Mouse (Mus musculus) stomach, postnatal 0 days (tissue): ENCODE data around the gene Prrt2. TPM values are rescaled to one million over a fixed set of nuclear protein-coding genes. Genes with fewer than 3 reads are reported as not detected.

Experiments used
- ATAC-seq: fragments of 200-750 bp; cut with Nextera tagmentation; 2 replicates; pipeline ENCODE4 v1.8.0; 2017; ENCODE audit not compliant: low FRiP score, low TSS enrichment
- DNase-seq: peaks from one replicate; pipeline ENCODE4 v3.0.0-alpha.2; 2016; ENCODE audit warnings: low spot score
- H3K27ac ChIP-seq: fragments of 300-500 bp; sonication (generic); replicated peaks from 2 replicates; pipeline ENCODE4 v1.5.1; 2014; ENCODE audit warnings: mild to moderate bottlenecking, control low read depth
- H3K27me3 ChIP-seq: fragments of 300-500 bp; sonication (generic); 2 replicates; pipeline ENCODE4 v1.6.1; 2014; ENCODE audit warnings: low read length; ENCODE audit not compliant: control insufficient read depth, insufficient read depth
- H3K36me3 ChIP-seq: fragments of 300-500 bp; sonication (generic); 2 replicates; pipeline ENCODE4 v1.6.1; 2014; ENCODE audit warnings: low read length, mixed read lengths; ENCODE audit not compliant: control insufficient read depth, insufficient read depth
- H3K4me1 ChIP-seq: fragments of 300-500 bp; sonication (generic); replicated peaks from 2 replicates; pipeline ENCODE4 v1.6.1; 2014; ENCODE audit warnings: antibody characterized with exemption; ENCODE audit not compliant: control insufficient read depth, insufficient read depth
- H3K4me2 ChIP-seq: fragments of 300-500 bp; sonication (generic); replicated peaks from 2 replicates; pipeline ENCODE4 v1.6.1; 2014; ENCODE audit warnings: low read depth, mild to moderate bottlenecking, control low read depth, moderate library complexity
- H3K4me3 ChIP-seq: fragments of 300-500 bp; sonication (generic); 2 replicates; pipeline ENCODE4 v1.5.1; 2014; ENCODE audit warnings: low read depth, low read length, control low read depth
- H3K9ac ChIP-seq: fragments of 300-500 bp; sonication (generic); 2 replicates; pipeline ENCODE4 v1.6.1; 2014; ENCODE audit warnings: mild to moderate bottlenecking, low read length, control low read depth, mixed read lengths
- H3K9me3 ChIP-seq: fragments of 300-500 bp; sonication (generic); 2 replicates; pipeline ENCODE4 v1.6.1; 2016; ENCODE audit warnings: low read length; ENCODE audit not compliant: control insufficient read depth
- CTCF ChIP-seq: IDR thresholded peaks from 2 replicates; pipeline ENCODE4 v1.5.1; 2016; ENCODE audit warnings: antibody characterized with exemption, low read depth, mild to moderate bottlenecking, moderate library complexity
- EP300 ChIP-seq: optimal IDR thresholded peaks from 2 replicates; pipeline ENCODE3; 2016; ENCODE audit warnings: antibody characterized with exemption
- WGBS: fragments of 180-500 bp; shearing (Covaris S2); extraction: QIAGEN DNeasy Blood & Tissue Kit; methylation state at CpG from one replicate; pipeline ENCODE4 v1.1.7; 2014; 5-methylcytosine and 5-hydroxymethylcytosine counted together
- polyA plus RNA-seq: library from polyadenylated mRNA; unstranded; fragments of >200 nt; fragmentation: Nextera tagmentation; extraction: Ambion mirVana; gene quantifications from 2 replicates; pipeline ENCODE4 v1.2.1, GENCODE M21; 2015

The Prrt2 gene
- polyA plus RNA-seq, 1 experiment from 2014 or later, result 1.7 TPM

GRCm38 (mm10) chr7:126982054-126982453 lies 39.0 kb downstream of the Prrt2 start:
- TF ChIP-seq EP300 (no peak), CTCF (no peak)
- H3K4me3 ChIP-seq, result no peak overlapping the region
- H3K27me3 ChIP-seq, result no peaks in the 10 kb centered on the region
- no peak for ATAC-seq
- no peak overlapping the region for H3K4me2 ChIP-seq
- no peak overlapping the region for H3K27ac ChIP-seq
- H3K36me3 ChIP-seq, result peaks cover 14% of the 10 kb centered on the region; the same call in 1 of the 2 replicates
- no peaks in the 10 kb centered on the region for H3K9me3 ChIP-seq
- 72% methylated on average over 4 of the region's 4 CpGs for WGBS
- H3K4me1 ChIP-seq, result no peaks in the 10 kb centered on the region
- H3K9ac ChIP-seq, result no peak overlapping the region
- DNase-seq, result no peak

- Histone ChIP-seq H3K36me3 (peaks cover 14% of the 10 kb centered on the region; the same call in 1 of the 2 replicates), H3K9ac (no peak overlapping the region), H3K27me3 (no peaks in the 10 kb centered on the region), H3K4me2 (no peak overlapping the region), H3K27ac (no peak overlapping the region), H3K4me1 (no peaks in the 10 kb centered on the region), H3K9me3 (no peaks in the 10 kb centered on the region), H3K4me3 (no peak overlapping the region)
- 89% methylated on average over 2 of the region's 2 CpGs for WGBS
- DNase-seq, result no peak
- TF ChIP-seq CTCF (no peak), EP300 (no peak)
- no peak for ATAC-seq
Measured at GRCm38 (mm10) chr7:126981601-126982000, 39.4 kb downstream of the Prrt2 start.

- H3K4me1 ChIP-seq, result 0 out of 2 replicates have a peak, but pooled peaks cover 4% of the 10 kb centered on the region
- no peaks in the 10 kb centered on the region for H3K9me3 ChIP-seq
- H3K9ac ChIP-seq, result no peak overlapping the region
- WGBS, result 84% methylated on average over 6 of the region's 6 CpGs
- H3K4me3 ChIP-seq, result no peak overlapping the region
- H3K36me3 ChIP-seq, result peaks cover 14% of the 10 kb centered on the region; the same call in 1 of the 2 replicates
- ATAC-seq, result no peak
- no peak for TF ChIP-seq EP300
- no peak for TF ChIP-seq CTCF
- H3K27ac ChIP-seq, result no peak overlapping the region
- H3K27me3 ChIP-seq, result no peaks in the 10 kb centered on the region
- DNase-seq, result no peak
- no peak overlapping the region for H3K4me2 ChIP-seq
Measured at GRCm38 (mm10) chr7:126978841-126979240, 42.2 kb downstream of the Prrt2 start.

- Histone ChIP-seq H3K27me3 (no peaks in the 10 kb centered on the region), H3K9ac (peak overlapping the region; percentile 98), H3K27ac (peak overlapping the region; percentile 98), H3K4me1 (0 out of 2 replicates have a peak, but pooled peaks cover 4% of the 10 kb centered on the region), H3K9me3 (no peaks in the 10 kb centered on the region), H3K4me2 (peak overlapping the region; percentile 90), H3K4me3 (peak overlapping the region; percentile 99), H3K36me3 (peaks cover 14% of the 10 kb centered on the region; the same call in 1 of the 2 replicates)
- DNase-seq (peak; percentile 28), ATAC-seq (peak; percentile 24; the same call in 1 of the 2 replicates)
- WGBS, result 19% methylated on average over 14 of the region's 14 CpGs
- TF ChIP-seq CTCF (no peak), EP300 (no peak)
Measured at GRCm38 (mm10) chr7:126976878-126977459, 44.0 kb downstream of the Prrt2 start.

- H3K4me3 ChIP-seq, result peak within 1 kb of the TSS; percentile 99
- peak within 1 kb of the TSS; percentile 98 for H3K9ac ChIP-seq
- 0 out of 2 replicates have a peak, but pooled peaks cover 4% of the 10 kb centered on the region for H3K4me1 ChIP-seq
- under 1% methylated on average over 54 of the region's 55 CpGs for WGBS
- no peaks in the 10 kb centered on the region for H3K27me3 ChIP-seq
- H3K4me2 ChIP-seq, result peak within 1 kb of the TSS; percentile 90
- ATAC-seq (peak; percentile 95), DNase-seq (peak; percentile 96)
- peaks cover 11% of the 10 kb centered on the region; the same call in 1 of the 2 replicates for H3K36me3 ChIP-seq
- TF ChIP-seq CTCF, result peak; percentile 99
- TF ChIP-seq EP300, result peak; percentile 70
- no peaks in the 10 kb centered on the region for H3K9me3 ChIP-seq
- peak within 1 kb of the TSS; percentile 98 for H3K27ac ChIP-seq
Measured at GRCm38 (mm10) chr7:126975950-126976866, 44.8 kb downstream of the Prrt2 start, which contains the start of gene Cdiptos. TSS of gene Cdiptos (minus strand) at chr7:126976098.

GRCm38 (mm10) chr7:126975893-126975949 lies 45.3 kb downstream of the Prrt2 start, which contains the start of gene Cdipt:
TSS of gene Cdipt (plus strand) at chr7:126975914.
- H3K4me1 ChIP-seq, result 0 out of 2 replicates have a peak, but pooled peaks cover 4% of the 10 kb centered on the region
- H3K4me2 ChIP-seq, result peak within 1 kb of the TSS; percentile 90
- H3K27ac ChIP-seq, result peak within 1 kb of the TSS; percentile 98
- peak within 1 kb of the TSS; percentile 99 for H3K4me3 ChIP-seq
- H3K9ac ChIP-seq, result peak within 1 kb of the TSS; percentile 98
- no peaks in the 10 kb centered on the region for H3K9me3 ChIP-seq
- no peak for ATAC-seq
- no peaks in the 10 kb centered on the region for H3K27me3 ChIP-seq
- WGBS, result 0% methylated on average over 1 of the region's 1 CpGs
- DNase-seq, result no peak
- no peak for TF ChIP-seq EP300
- TF ChIP-seq CTCF, result no peak
- H3K36me3 ChIP-seq, result peaks cover 11% of the 10 kb centered on the region; the same call in 1 of the 2 replicates
